Mouse (Mus musculus) stomach, embryonic 16.5 days (tissue): ENCODE measurements around the gene Coch. TPM values are rescaled to one million over a fixed set of nuclear protein-coding genes. Genes with fewer than 3 reads are reported as not detected.
A peak's percentile ranks its signal among the peaks of the same experiment; 100 is the strongest.
"Not testable (repeated sequence)": the region's sequence is repeated elsewhere in the genome, so short reads cannot be mapped to it uniquely, and the experiment has no call there.

Source experiments
- ATAC-seq: fragments of 200-750 bp; cut with Nextera tagmentation; 2 replicates; pipeline ENCODE4 v1.8.0; 2017; ENCODE audit warnings: moderate number of reproducible peaks, moderate TSS enrichment; ENCODE audit not compliant: insufficient read depth, low FRiP score
- H3K27ac ChIP-seq: fragments of 300-500 bp; sonication (generic); 2 replicates; pipeline ENCODE4 v1.5.1; 2014; ENCODE audit warnings: low read length
- H3K27me3 ChIP-seq: fragments of 300-500 bp; sonication (generic); 2 replicates; pipeline ENCODE4 v1.6.1; 2014; ENCODE audit warnings: low read length, control low read depth, mixed read lengths; ENCODE audit not compliant: control insufficient read depth, insufficient read depth
- H3K36me3 ChIP-seq: fragments of 300-500 bp; sonication (generic); 2 replicates; pipeline ENCODE4 v1.6.1; 2014; ENCODE audit warnings: low read length; ENCODE audit not compliant: control insufficient read depth, insufficient read depth
- H3K4me1 ChIP-seq: fragments of 300-500 bp; sonication (generic); 2 replicates; pipeline ENCODE4 v1.6.1; 2014; ENCODE audit warnings: low read length, control low read depth, mixed read lengths; ENCODE audit not compliant: control insufficient read depth, insufficient read depth
- H3K4me2 ChIP-seq: fragments of 300-500 bp; sonication (generic); 2 replicates; pipeline ENCODE4 v1.6.1; 2014; ENCODE audit warnings: low read depth, low read length, mixed read lengths
- H3K4me3 ChIP-seq: fragments of 300-500 bp; sonication (generic); replicated peaks from 2 replicates; pipeline ENCODE4 v1.5.1; 2014; ENCODE audit warnings: mild to moderate bottlenecking, low read length
- H3K9ac ChIP-seq: fragments of 300-500 bp; sonication (generic); 2 replicates; pipeline ENCODE4 v1.6.1; 2014; ENCODE audit warnings: low read length
- H3K9me3 ChIP-seq: fragments of 300-500 bp; sonication (generic); replicated peaks from 2 replicates; pipeline ENCODE4 v1.6.1; 2016; ENCODE audit warnings: low read length, control low read depth; ENCODE audit not compliant: control insufficient read depth
- WGBS: fragments of 180-500 bp; shearing (Covaris S2); extraction: QIAGEN DNeasy Blood & Tissue Kit; methylation state at CpG from one replicate; pipeline ENCODE4 v1.1.7; 2014; 5-methylcytosine and 5-hydroxymethylcytosine counted together
- polyA plus RNA-seq: library from polyadenylated mRNA; unstranded; fragments of >200 nt; fragmentation: Nextera tagmentation; extraction: Ambion mirVana; gene quantifications from 2 replicates; pipeline ENCODE4 v1.2.1, GENCODE M21; 2015

Gene Coch
- 2.0 and 4.4 TPM in 2 replicates for polyA plus RNA-seq

- peaks cover 6% of the 10 kb centered on the region; the same call in 1 of the 2 replicates for H3K4me1 ChIP-seq
- H3K9ac ChIP-seq = peak within 1 kb of the TSS; percentile 58
- ATAC-seq = peak; percentile 82
- H3K9me3 ChIP-seq = no peaks in the 10 kb centered on the region
- peak within 1 kb of the TSS; percentile 64 for H3K4me3 ChIP-seq
- peak within 1 kb of the TSS; percentile 94 for H3K4me2 ChIP-seq
- H3K27me3 ChIP-seq = peaks cover 32% of the 10 kb centered on the region
- no peak within 1 kb of the TSS for H3K27ac ChIP-seq
- H3K36me3 ChIP-seq = no peaks in the 10 kb centered on the region
- under 1% methylated on average over 76 of the region's 79 CpGs for WGBS
Observed at GRCm38 (mm10) chr12:51593229-51594029, at the start of gene Coch. TSS of gene Coch (plus strand) at chr12:51593341.

GRCm38 (mm10) chr12:51543402-51543960 is 49.7 kb upstream of the Coch start:
- H3K4me1 ChIP-seq = no peaks in the 10 kb centered on the region

GRCm38 (mm10) chr12:51555041-51555440 is 38.1 kb upstream of the Coch start:
- no peak overlapping the region for H3K27ac ChIP-seq
- H3K4me2 ChIP-seq = no peak overlapping the region
- H3K27me3 ChIP-seq = no peaks in the 10 kb centered on the region
- H3K9ac ChIP-seq = no peak overlapping the region
- no peaks in the 10 kb centered on the region for H3K4me1 ChIP-seq
- H3K9me3 ChIP-seq = no peaks in the 10 kb centered on the region
- WGBS = 63% methylated on average over 1 of the region's 1 CpGs
- H3K36me3 ChIP-seq = no peaks in the 10 kb centered on the region
- no peak overlapping the region for H3K4me3 ChIP-seq
- no peak for ATAC-seq

More at GRCm38 (mm10) chr12:51543402-51543960, 49.7 kb upstream of the Coch start:
- no peak overlapping the region for H3K9ac ChIP-seq
- WGBS = 68% methylated on average over 9 of the region's 9 CpGs
- no peak overlapping the region for H3K27ac ChIP-seq
- H3K4me3 ChIP-seq = no peak overlapping the region
- H3K27me3 ChIP-seq = no peaks in the 10 kb centered on the region
- no peak for ATAC-seq
- H3K36me3 ChIP-seq = no peaks in the 10 kb centered on the region
- no peak overlapping the region for H3K4me2 ChIP-seq
- H3K9me3 ChIP-seq = no peaks in the 10 kb centered on the region

GRCm38 (mm10) chr12:51561416-51561815 is 31.7 kb upstream of the Coch start:
- Histone ChIP-seq H3K27me3 (no peaks in the 10 kb centered on the region), H3K4me2 (no peak overlapping the region), H3K9me3 (no peaks in the 10 kb centered on the region; the same call in 1 of the 2 replicates), H3K9ac (no peak overlapping the region), H3K4me3 (no peak overlapping the region), H3K36me3 (no peaks in the 10 kb centered on the region), H3K4me1 (no peaks in the 10 kb centered on the region), H3K27ac (no peak overlapping the region)
- 59% methylated on average over 9 of the region's 9 CpGs for WGBS
- ATAC-seq = no peak

- Histone ChIP-seq H3K4me3 (no peak overlapping the region), H3K9me3 (no peaks in the 10 kb centered on the region; the same call in 1 of the 2 replicates), H3K27ac (no peak overlapping the region), H3K27me3 (no peaks in the 10 kb centered on the region), H3K4me1 (no peaks in the 10 kb centered on the region), H3K9ac (no peak overlapping the region), H3K4me2 (no peak overlapping the region), H3K36me3 (no peaks in the 10 kb centered on the region)
- ATAC-seq = no peak
- 72% methylated on average over 7 of the region's 7 CpGs for WGBS
Observed at GRCm38 (mm10) chr12:51567225-51567624, 25.9 kb upstream of the Coch start.

GRCm38 (mm10) chr12:51569472-51569871 is 23.7 kb upstream of the Coch start:
- no peaks in the 10 kb centered on the region for H3K27me3 ChIP-seq
- H3K36me3 ChIP-seq = no peaks in the 10 kb centered on the region
- no peak overlapping the region for H3K4me2 ChIP-seq
- no peaks in the 10 kb centered on the region for H3K4me1 ChIP-seq
- H3K4me3 ChIP-seq = no peak overlapping the region
- no peak for ATAC-seq
- no peaks in the 10 kb centered on the region; the same call in 1 of the 2 replicates for H3K9me3 ChIP-seq
- WGBS = 78% methylated on average over 8 of the region's 8 CpGs
- H3K9ac ChIP-seq = no peak overlapping the region
- H3K27ac ChIP-seq = no peak overlapping the region

- Histone ChIP-seq H3K36me3 (no peaks in the 10 kb centered on the region), H3K27ac (no peak overlapping the region), H3K4me1 (no peaks in the 10 kb centered on the region), H3K9ac (no peak overlapping the region), H3K9me3 (no peaks in the 10 kb centered on the region; the same call in 1 of the 2 replicates), H3K27me3 (no peaks in the 10 kb centered on the region), H3K4me3 (no peak overlapping the region), H3K4me2 (no peak overlapping the region)
- 67% methylated on average over 7 of the region's 7 CpGs for WGBS
- no peak for ATAC-seq
Observed at GRCm38 (mm10) chr12:51569944-51570343, 23.2 kb upstream of the Coch start.

GRCm38 (mm10) chr12:51572651-51573050 is 20.5 kb upstream of the Coch start:
- Histone ChIP-seq H3K4me1 (no peaks in the 10 kb centered on the region), H3K27ac (no peak overlapping the region), H3K4me2 (no peak overlapping the region), H3K9ac (no peak overlapping the region), H3K4me3 (no peak overlapping the region), H3K27me3 (no peaks in the 10 kb centered on the region), H3K36me3 (no peaks in the 10 kb centered on the region), H3K9me3 (no peaks in the 10 kb centered on the region)
- 70% methylated on average over 4 of the region's 4 CpGs for WGBS
- ATAC-seq = no peak

- H3K9me3 ChIP-seq, H3K4me2 ChIP-seq, H3K4me3 ChIP-seq, H3K27ac ChIP-seq, H3K36me3 ChIP-seq, H3K4me1 ChIP-seq, H3K9ac ChIP-seq, H3K27me3 ChIP-seq, ATAC-seq: not testable (repeated sequence)
- 92% methylated on average over 2 of the region's 2 CpGs for WGBS
Observed at GRCm38 (mm10) chr12:51577816-51578215, 15.3 kb upstream of the Coch start.
